Mouse (Mus musculus): Measurements from ENCODE around the gene Cdk9. TPM values are rescaled to one million over a fixed set of nuclear protein-coding genes. Genes with fewer than 3 reads are reported as not detected.
A peak's percentile ranks its signal among the peaks of the same experiment; 100 is the strongest.

Gene Cdk9
- total and polyA plus RNA-seq, 2 experiments from 2014 or later: 35.5 to 58.4 TPM

DNA sequence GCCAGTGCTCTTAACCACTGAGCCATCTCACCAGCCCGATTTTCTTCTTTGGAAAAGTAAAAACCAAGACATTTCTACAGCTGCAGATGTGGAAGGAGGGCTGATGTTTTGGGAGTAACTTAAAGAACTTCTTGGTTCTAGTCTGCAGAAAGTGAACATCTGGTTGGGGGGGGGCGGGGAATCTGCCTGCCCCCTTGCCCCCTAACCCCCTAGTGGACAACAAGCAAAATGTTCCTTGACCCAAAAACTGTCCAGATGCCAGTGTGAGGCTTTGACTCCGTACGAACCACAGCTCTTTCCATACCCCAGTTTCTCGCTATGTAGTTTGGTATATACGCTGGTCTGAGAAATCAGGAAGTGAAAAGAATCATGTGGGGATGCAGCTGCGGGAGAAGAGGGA is 37.3 kb upstream of the Cdk9 start:
- Histone ChIP-seq H3K9ac (replicated peaks; ENCODE audit: low read depth, low read length) (no peak overlapping the region), H3K27ac (ENCODE audit: low read depth) (no peak overlapping the region), H3K4me3 (ENCODE audit: low read depth, low read length) (no peak overlapping the region), H3K4me2 (ENCODE audit: low read depth, low read length) (no peak overlapping the region), H3K27me3 (ENCODE audit: control insufficient read depth, insufficient read depth, low read length) (no peaks in the 10 kb centered on the region), H3K9me3 (replicated peaks; ENCODE audit: control insufficient read depth, low read length) (no peaks in the 10 kb centered on the region), H3K4me1 (ENCODE audit: control insufficient read depth, insufficient read depth) (no peaks in the 10 kb centered on the region), H3K36me3 (replicated peaks; ENCODE audit: control insufficient read depth, insufficient read depth, low read length) (peaks cover 70% of the 10 kb centered on the region)
- WGBS: 79% methylated on average over 7 of the region's 7 CpGs
- ATAC-seq (ENCODE audit: insufficient read depth, low read depth) (no peak), DNase-seq (ENCODE audit: low spot score) (no peak)
- TF ChIP-seq EP300 (IDR thresholded peaks at IDR 0.05; ENCODE audit: low read depth) (no peak), CTCF (IDR thresholded peaks at IDR 0.05; ENCODE audit: low read depth) (0 out of 2 replicates have a peak, but pooled peaks have one; percentile 8)

DNA sequence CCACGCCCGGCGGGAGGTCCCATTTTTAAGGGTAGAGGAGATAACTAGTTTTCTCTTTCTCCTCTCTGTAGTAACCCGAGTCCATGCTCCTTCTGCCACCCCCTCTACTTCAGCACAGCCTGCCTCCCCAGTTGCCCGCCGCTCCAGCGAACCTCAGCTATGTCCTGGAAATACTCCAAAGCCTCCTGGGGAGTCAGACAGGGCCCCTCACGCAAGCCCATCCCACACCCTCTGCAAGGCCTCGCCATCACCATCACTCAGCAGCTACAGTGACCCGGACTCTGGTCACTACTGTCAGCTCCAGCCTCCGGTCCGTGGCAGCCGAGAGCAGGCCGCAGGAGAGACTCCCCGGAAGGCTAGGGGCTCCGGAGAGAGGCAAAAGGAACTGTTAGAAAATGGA is 36.2 kb upstream of the Cdk9 start:
- 73% methylated on average over 16 of the region's 16 CpGs for WGBS
- Histone ChIP-seq H3K9ac (replicated peaks; ENCODE audit: low read depth, low read length) (no peak overlapping the region), H3K36me3 (replicated peaks; ENCODE audit: control insufficient read depth, insufficient read depth, low read length) (peaks cover 62% of the 10 kb centered on the region), H3K4me3 (ENCODE audit: low read depth, low read length) (no peak overlapping the region), H3K4me2 (ENCODE audit: low read depth, low read length) (no peak overlapping the region), H3K4me1 (ENCODE audit: control insufficient read depth, insufficient read depth) (no peaks in the 10 kb centered on the region), H3K27ac (ENCODE audit: low read depth) (no peak overlapping the region), H3K9me3 (replicated peaks; ENCODE audit: control insufficient read depth, low read length) (no peaks in the 10 kb centered on the region), H3K27me3 (ENCODE audit: control insufficient read depth, insufficient read depth, low read length) (no peaks in the 10 kb centered on the region)
- no peak for ATAC-seq (ENCODE audit: insufficient read depth, low read depth)
- DNase-seq (ENCODE audit: low spot score): no peak
- no peak for TF ChIP-seq CTCF (IDR thresholded peaks at IDR 0.05; ENCODE audit: low read depth)
- no peak for TF ChIP-seq EP300 (IDR thresholded peaks at IDR 0.05; ENCODE audit: low read depth)

DNA sequence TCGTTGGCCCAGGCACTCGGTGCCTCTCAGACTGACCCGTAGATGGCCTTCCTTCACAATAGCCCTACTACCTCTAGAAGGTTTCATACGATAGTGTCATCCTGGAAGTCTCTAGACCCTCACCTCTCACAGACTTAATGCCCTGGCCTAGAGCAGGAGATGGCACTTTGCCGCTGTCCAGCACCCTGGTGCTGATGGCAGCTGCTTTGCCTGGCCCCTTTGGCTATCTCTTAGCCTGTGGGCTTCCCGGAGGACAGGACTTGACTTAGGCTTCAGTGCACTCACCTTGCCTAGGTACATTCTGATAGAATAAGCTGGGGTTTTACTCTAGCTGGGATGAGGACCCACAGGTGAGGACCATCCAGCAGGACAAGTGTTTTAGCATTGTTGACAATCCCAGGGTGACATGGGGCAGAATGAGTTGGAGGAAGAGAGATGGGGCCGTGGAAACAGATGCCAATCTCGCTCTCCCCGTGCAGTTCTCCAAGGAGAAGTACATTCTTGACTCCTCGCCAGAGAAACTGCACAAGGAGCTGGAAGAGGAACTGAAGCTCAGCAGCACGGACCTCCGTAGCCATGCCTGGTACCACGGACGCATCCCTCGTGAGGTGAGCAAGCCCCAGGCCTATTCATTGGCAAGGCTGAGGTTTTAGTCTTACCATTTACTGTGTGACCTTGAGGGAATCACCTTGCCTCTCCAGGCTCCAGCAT is 31.6 kb upstream of the Cdk9 start:
- DNase-seq (ENCODE audit: low spot score) (no peak), ATAC-seq (ENCODE audit: insufficient read depth, low read depth) (no peak)
- Histone ChIP-seq H3K27ac (ENCODE audit: low read depth) (no peak overlapping the region), H3K4me2 (ENCODE audit: low read depth, low read length) (no peak overlapping the region), H3K36me3 (replicated peaks; ENCODE audit: control insufficient read depth, insufficient read depth, low read length) (peaks cover 33% of the 10 kb centered on the region), H3K4me3 (ENCODE audit: low read depth, low read length) (no peak overlapping the region), H3K9me3 (replicated peaks; ENCODE audit: control insufficient read depth, low read length) (no peaks in the 10 kb centered on the region), H3K27me3 (ENCODE audit: control insufficient read depth, insufficient read depth, low read length) (peaks cover 20% of the 10 kb centered on the region), H3K9ac (replicated peaks; ENCODE audit: low read depth, low read length) (no peak overlapping the region), H3K4me1 (ENCODE audit: control insufficient read depth, insufficient read depth) (peaks cover 8% of the 10 kb centered on the region; the same call in 1 of the 2 replicates)
- TF ChIP-seq CTCF (IDR thresholded peaks at IDR 0.05; ENCODE audit: low read depth) (no peak), EP300 (IDR thresholded peaks at IDR 0.05; ENCODE audit: low read depth) (no peak)
- WGBS: 59% methylated on average over 15 of the region's 15 CpGs

DNA sequence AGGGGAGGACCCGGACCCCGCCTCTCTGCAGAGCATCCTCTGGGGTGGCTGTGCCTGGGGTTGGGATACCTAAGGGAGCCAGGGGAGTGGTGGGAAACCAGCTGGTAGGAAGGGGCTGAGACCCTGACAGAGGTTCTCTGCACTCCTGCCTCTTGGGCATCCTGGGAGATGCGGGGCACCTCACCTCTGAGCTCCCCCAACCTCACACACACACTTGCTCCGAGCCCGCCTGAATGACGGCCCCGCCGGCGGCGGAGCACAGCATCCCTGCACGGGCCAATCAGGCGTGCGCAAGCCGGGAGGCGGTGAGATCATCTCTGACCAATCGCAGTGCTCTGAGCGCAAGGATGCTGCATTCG is 29.3 kb upstream of the Cdk9 start:
- Histone ChIP-seq H3K4me1 (ENCODE audit: control insufficient read depth, insufficient read depth) (peaks cover 8% of the 10 kb centered on the region; the same call in 1 of the 2 replicates), H3K27ac (ENCODE audit: low read depth) (no peak overlapping the region), H3K27me3 (ENCODE audit: control insufficient read depth, insufficient read depth, low read length) (peaks cover 20% of the 10 kb centered on the region), H3K4me2 (ENCODE audit: low read depth, low read length) (peak overlapping the region; percentile 66; the same call in 1 of the 2 replicates), H3K9ac (replicated peaks; ENCODE audit: low read depth, low read length) (no peak overlapping the region), H3K36me3 (replicated peaks; ENCODE audit: control insufficient read depth, insufficient read depth, low read length) (peaks cover 19% of the 10 kb centered on the region), H3K9me3 (replicated peaks; ENCODE audit: control insufficient read depth, low read length) (no peaks in the 10 kb centered on the region), H3K4me3 (ENCODE audit: low read depth, low read length) (no peak overlapping the region)
- peak; percentile 24; the same call in 1 of the 2 replicates for ATAC-seq (ENCODE audit: insufficient read depth, low read depth)
- no peak for TF ChIP-seq CTCF (IDR thresholded peaks at IDR 0.05; ENCODE audit: low read depth)
- TF ChIP-seq EP300 (IDR thresholded peaks at IDR 0.05; ENCODE audit: low read depth): no peak
- 34% methylated on average over 18 of the region's 18 CpGs for WGBS
- no peak for DNase-seq (ENCODE audit: low spot score)

DNA sequence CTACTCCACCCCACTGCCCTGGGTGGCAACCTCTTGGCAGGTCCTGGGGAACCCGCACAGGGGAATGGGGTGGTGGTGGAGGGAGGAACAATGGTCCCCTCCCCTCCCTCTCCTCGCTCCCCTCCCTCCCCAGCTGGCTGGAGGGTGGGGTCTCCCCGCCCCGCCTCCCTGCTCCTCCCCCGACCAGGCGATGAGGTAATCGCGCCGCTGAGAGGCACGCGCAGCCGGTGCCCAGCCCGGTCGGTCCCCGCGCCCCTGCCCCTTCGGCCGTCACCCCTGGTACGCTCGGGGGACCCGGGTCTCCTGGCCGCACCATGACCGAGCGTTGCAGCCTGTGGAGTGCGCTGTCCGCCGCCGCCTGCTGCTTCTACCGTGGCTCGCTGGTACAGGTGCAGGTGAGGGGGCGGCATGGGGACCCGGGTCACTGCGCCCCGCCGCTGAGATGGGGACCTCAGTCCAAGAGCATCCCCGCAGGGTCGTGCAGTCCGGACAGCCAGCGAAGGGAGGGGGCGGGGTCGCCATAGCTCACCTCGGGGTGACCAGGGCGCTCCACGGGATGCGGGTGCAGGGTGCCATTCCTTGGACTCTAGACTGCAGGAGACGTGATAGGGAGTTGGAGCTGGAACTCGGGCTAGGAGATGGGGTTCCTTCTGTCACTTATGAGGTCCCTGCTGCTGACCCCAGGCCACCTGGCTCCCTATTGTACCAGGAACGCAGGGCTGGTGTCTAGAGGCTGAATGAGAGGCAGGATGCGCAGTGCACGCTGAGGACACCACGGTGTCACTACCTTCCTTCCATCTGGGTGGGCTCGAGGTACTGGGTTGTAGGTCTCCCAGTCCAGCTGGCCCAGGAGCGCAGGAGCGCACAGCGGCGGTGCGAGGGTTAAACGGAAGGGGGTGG is 28.6 kb upstream of the Cdk9 start:
- peak; percentile 9 for DNase-seq (ENCODE audit: low spot score)
- peak overlapping the region; percentile 66 for H3K4me2 ChIP-seq (ENCODE audit: low read depth, low read length)
- no peaks in the 10 kb centered on the region for H3K9me3 ChIP-seq (replicated peaks; ENCODE audit: control insufficient read depth, low read length)
- H3K36me3 ChIP-seq (replicated peaks; ENCODE audit: control insufficient read depth, insufficient read depth, low read length): peaks cover 13% of the 10 kb centered on the region
- 0 out of 2 replicates have a peak overlapping the region, but pooled peaks have one; percentile 3 for H3K9ac ChIP-seq (replicated peaks; ENCODE audit: low read depth, low read length)
- peaks cover 8% of the 10 kb centered on the region; the same call in 1 of the 2 replicates for H3K4me1 ChIP-seq (ENCODE audit: control insufficient read depth, insufficient read depth)
- TF ChIP-seq EP300 (IDR thresholded peaks at IDR 0.05; ENCODE audit: low read depth): no peak
- peak; percentile 18; the same call in 1 of the 2 replicates for ATAC-seq (ENCODE audit: insufficient read depth, low read depth)
- peaks cover 20% of the 10 kb centered on the region for H3K27me3 ChIP-seq (ENCODE audit: control insufficient read depth, insufficient read depth, low read length)
- H3K27ac ChIP-seq (ENCODE audit: low read depth): no peak overlapping the region
- 18% methylated on average over 36 of the region's 58 CpGs for WGBS
- peak overlapping the region; percentile 41 for H3K4me3 ChIP-seq (ENCODE audit: low read depth, low read length)

All from heart, postnatal 0 days (tissue).